Mouse (Mus musculus) limb, embryonic 14.5 days (tissue): ENCODE results near the gene Gde1. TPM values are rescaled to one million over a fixed set of nuclear protein-coding genes. Genes with fewer than 3 reads are reported as not detected.

ENCODE experiments used
- ATAC-seq: fragments of 200-750 bp; cut with Nextera tagmentation; 2 replicates; pipeline ENCODE4 v1.8.0; 2017; ENCODE audit warnings: low read depth, moderate number of reproducible peaks, moderate TSS enrichment; ENCODE audit not compliant: low FRiP score
- DNase-seq: peaks from one replicate; pipeline ENCODE4 v3.0.0-alpha.2; 2015; ENCODE audit warnings: low spot score
- H3K27ac ChIP-seq: fragments of 300-500 bp; sonication (generic); replicated peaks from 2 replicates; pipeline ENCODE4 v1.5.1; 2014; ENCODE audit warnings: low read depth, mild to moderate bottlenecking, low read length, moderate library complexity, mixed read lengths
- H3K27me3 ChIP-seq: fragments of 300-500 bp; sonication (generic); 2 replicates; pipeline ENCODE4 v1.6.1; 2014; ENCODE audit warnings: low read length, mixed read lengths; ENCODE audit not compliant: control insufficient read depth, insufficient read depth
- H3K36me3 ChIP-seq: fragments of 300-500 bp; sonication (generic); 2 replicates; pipeline ENCODE4 v1.6.1; 2014; ENCODE audit warnings: mild to moderate bottlenecking, low read length, moderate library complexity, mixed read lengths; ENCODE audit not compliant: control insufficient read depth, insufficient read depth
- H3K4me1 ChIP-seq: fragments of 300-500 bp; sonication (generic); 2 replicates; pipeline ENCODE4 v1.6.1; 2014; ENCODE audit warnings: antibody characterized with exemption, low read length, mixed read lengths; ENCODE audit not compliant: control insufficient read depth, insufficient read depth
- H3K4me2 ChIP-seq: fragments of 300-500 bp; sonication (generic); replicated peaks from 2 replicates; pipeline ENCODE4 v1.6.1; 2014; ENCODE audit warnings: low read depth, mild to moderate bottlenecking, low read length, moderate library complexity; ENCODE audit not compliant: severe bottlenecking
- H3K4me3 ChIP-seq: fragments of 300-500 bp; sonication (generic); replicated peaks from 2 replicates; pipeline ENCODE4 v1.5.1; 2014; ENCODE audit warnings: low read length
- H3K9ac ChIP-seq: fragments of 300-500 bp; sonication (generic); 2 replicates; pipeline ENCODE4 v1.6.1; 2014; ENCODE audit warnings: mild to moderate bottlenecking, low read depth, low read length, moderate library complexity; ENCODE audit not compliant: severe bottlenecking
- H3K9me3 ChIP-seq: fragments of 300-500 bp; sonication (generic); 2 replicates; pipeline ENCODE4 v1.6.1; 2016; ENCODE audit warnings: low read length; ENCODE audit not compliant: control insufficient read depth
- POLR2A ChIP-seq: fragments of 200-500 bp; IDR thresholded peaks from 2 replicates; pipeline ENCODE4 v1.8.0; 2012; ENCODE audit warnings: inconsistent platforms, mild to moderate bottlenecking, moderate library complexity, borderline replicate concordance; ENCODE audit not compliant: insufficient read depth, insufficient read length; ENCODE audit errors: extremely low read depth
- WGBS: fragments of 180-500 bp; shearing (Covaris S2); extraction: QIAGEN DNeasy Blood & Tissue Kit; methylation state at CpG from one replicate; pipeline ENCODE4 v1.1.7; 2014; 5-methylcytosine and 5-hydroxymethylcytosine counted together
- polyA plus RNA-seq, 2 experiments: library from polyadenylated mRNA; depleted of rRNA in 1 of 2; stranded (reverse) in 1 of 2; unstranded in 1 of 2; fragments of >200 nt; fragmentation: Nextera tagmentation in 1 of 2; extraction: Ambion mirVana in 1 of 2; gene quantifications; 2 replicates each; pipeline versions ENCODE4 v1.2.1 to v1.2.3; 2012 to 2014

Gde1 gene
- polyA plus RNA-seq, 2 experiments = 72.4 to 89.9 TPM

DNA sequence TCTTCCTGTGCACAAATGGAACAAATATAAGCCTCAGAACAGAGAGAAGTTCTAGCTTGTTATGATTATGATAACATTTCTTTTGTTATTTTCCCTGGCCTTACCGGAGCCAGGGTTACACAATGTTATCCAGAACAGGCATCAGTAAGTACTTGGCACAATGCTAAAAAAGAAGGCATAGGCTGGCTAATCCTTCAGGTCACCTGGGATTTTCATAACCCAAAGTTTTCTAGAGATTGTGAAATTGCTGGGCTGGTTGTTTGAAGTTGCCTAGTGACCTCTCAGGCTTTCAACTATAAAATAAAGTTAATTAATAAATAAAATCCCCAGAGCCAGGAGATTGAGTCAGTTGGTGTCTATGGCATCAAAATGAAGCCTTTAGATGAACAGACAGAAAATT lies 9.3 kb upstream of the Gde1 start:
- no peak for ATAC-seq
- no peak for DNase-seq
- Histone ChIP-seq H3K27me3 (no peaks in the 10 kb centered on the region), H3K4me3 (no peak overlapping the region), H3K9ac (no peak overlapping the region), H3K9me3 (no peaks in the 10 kb centered on the region), H3K36me3 (peaks cover 10% of the 10 kb centered on the region; the same call in 1 of the 2 replicates), H3K27ac (no peak overlapping the region), H3K4me2 (no peak overlapping the region), H3K4me1 (peaks cover 11% of the 10 kb centered on the region)
- 84% methylated on average over 1 of the region's 1 CpGs for WGBS
- no peak for TF ChIP-seq POLR2A

DNA sequence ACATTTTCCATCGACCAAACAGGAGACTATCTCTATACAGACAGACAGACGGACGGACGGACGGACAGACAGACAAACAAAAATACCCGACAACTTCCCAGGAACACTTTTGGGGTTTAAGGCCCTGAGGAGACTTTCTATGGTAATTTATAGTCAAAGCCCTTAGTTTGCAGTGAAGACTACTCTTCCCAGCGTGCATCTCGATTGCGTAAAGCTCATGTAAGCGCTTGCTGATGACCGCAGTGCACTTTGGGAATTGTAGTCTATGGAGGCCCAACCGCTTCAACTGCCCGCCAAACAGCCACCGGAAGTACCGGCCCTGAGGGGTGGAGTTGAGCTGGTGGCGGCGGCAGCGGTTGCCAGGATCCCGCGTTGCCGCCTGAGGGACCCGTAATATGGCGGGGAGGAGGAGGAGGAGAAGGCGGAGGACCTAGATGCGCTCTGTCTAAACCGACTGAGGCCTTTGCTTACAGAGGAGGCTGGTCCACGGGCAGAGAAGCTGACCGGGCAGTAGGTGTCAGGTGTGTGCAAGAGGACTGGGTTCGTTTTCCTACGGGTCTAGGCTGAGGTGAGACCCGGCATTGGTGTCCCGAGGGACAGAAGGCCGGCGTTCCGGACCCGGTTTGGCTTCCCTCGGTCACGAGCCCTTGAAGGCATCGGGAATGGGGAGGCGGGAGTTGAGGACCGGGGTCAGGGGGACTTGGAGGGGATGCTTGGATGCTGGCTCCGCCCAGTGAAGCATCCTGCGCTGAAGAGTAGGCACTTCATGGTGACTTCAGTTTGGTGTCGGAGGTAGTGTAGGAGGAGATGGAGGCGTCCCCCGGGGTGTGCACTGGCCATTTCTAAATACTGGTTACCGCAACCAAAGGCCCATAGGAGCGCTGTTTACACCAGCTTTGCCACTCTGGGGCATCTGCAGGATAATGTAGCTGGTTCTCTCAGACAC lies 6.9 kb upstream of the Gde1 start, which contains the start of gene Ccp110:
Gene Ccp110 (plus strand): TSS at position 325 of the 946 bp plus-strand sequence.
- 2% methylated on average over 48 of the region's 48 CpGs for WGBS
- no peak within 1 kb of the TSS for H3K27ac ChIP-seq
- peak; percentile 96 for ATAC-seq
- H3K4me2 ChIP-seq = peak within 1 kb of the TSS; percentile 58
- H3K36me3 ChIP-seq = peaks cover 5% of the 10 kb centered on the region; the same call in 1 of the 2 replicates
- H3K9ac ChIP-seq = peak within 1 kb of the TSS; percentile 72
- peaks cover 11% of the 10 kb centered on the region for H3K4me1 ChIP-seq
- H3K27me3 ChIP-seq = no peaks in the 10 kb centered on the region
- DNase-seq = peak; percentile 98
- 0 out of 2 replicates have a peak, but pooled peaks have one; percentile 14 for TF ChIP-seq POLR2A
- H3K9me3 ChIP-seq = no peaks in the 10 kb centered on the region
- H3K4me3 ChIP-seq = peak within 1 kb of the TSS; percentile 84

DNA sequence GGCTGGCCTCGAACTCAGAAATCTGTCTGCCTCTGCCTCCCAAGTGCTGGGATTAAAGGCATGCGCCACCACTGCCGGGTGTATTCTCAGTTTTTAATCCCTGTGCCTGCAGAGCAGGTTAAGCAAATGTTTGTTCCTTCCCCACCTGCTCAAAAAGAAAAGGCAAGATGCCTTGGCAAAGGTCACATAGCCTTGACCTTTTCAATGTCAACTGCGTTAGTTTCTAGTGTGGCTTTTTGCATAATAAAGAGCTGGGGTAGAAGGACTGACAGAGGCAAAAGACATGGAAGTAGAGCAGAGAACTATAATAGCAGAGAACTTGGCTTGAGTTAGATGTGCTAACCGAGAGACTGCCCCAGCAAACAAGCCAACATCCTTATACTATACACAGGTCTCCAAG lies 5.2 kb upstream of the Gde1 start:
- 75% methylated on average over 5 of the region's 5 CpGs for WGBS
- peaks cover 5% of the 10 kb centered on the region; the same call in 1 of the 2 replicates for H3K36me3 ChIP-seq
- DNase-seq (no peak), ATAC-seq (no peak)
- no peaks in the 10 kb centered on the region for H3K9me3 ChIP-seq
- H3K27ac ChIP-seq = no peak overlapping the region
- peaks cover 11% of the 10 kb centered on the region for H3K4me1 ChIP-seq
- TF ChIP-seq POLR2A = no peak
- H3K4me3 ChIP-seq = no peak overlapping the region
- no peak overlapping the region for H3K9ac ChIP-seq
- no peaks in the 10 kb centered on the region for H3K27me3 ChIP-seq
- no peak overlapping the region for H3K4me2 ChIP-seq

DNA sequence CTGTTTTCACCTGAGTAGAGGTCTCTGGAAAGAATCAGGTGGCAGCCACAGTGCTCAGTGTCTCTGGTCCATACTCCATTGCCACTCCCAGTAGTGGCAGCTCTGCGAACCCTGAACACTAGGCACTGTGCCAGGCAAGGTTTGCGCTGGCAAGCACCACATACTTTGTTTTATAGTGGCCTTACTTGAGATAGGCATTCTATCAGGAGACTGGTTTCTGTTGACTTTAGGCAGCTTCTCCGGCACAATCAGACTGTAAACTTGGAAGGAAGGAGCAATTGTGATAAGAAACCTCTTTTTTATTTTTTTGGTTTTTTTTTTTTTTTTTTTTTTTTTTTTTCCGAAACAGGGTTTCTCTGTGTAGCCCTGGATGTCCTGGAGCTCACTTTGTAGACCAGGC lies 2.4 kb upstream of the Gde1 start:
- Histone ChIP-seq H3K4me2 (no peak overlapping the region), H3K4me3 (no peak overlapping the region), H3K9me3 (no peaks in the 10 kb centered on the region), H3K4me1 (peaks cover 7% of the 10 kb centered on the region), H3K27me3 (no peaks in the 10 kb centered on the region), H3K36me3 (no peaks in the 10 kb centered on the region), H3K9ac (no peak overlapping the region), H3K27ac (no peak overlapping the region)
- TF ChIP-seq POLR2A = no peak
- ATAC-seq = no peak
- DNase-seq = no peak
- WGBS = 79% methylated on average over 4 of the region's 4 CpGs

DNA sequence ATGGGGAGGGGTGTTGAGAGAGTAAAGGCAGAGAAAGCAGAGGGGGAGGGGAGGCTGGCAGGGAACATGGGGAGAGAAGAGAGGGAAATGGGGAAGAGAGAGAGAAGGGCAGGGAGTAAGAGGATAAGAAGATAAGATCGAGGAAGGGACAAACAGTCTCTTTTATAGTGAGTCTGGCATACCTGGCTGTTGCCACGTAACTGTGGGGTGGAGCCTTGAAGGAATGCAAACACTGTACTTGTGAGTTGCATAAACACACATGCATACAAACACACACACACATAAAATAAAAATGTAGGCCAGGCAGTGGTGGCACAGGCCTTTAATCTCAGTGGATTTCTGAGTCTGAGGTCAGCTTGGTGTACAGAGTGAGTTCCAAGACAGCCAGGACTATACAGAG lies 1.6 kb upstream of the Gde1 start:
- DNase-seq (no peak), ATAC-seq (no peak)
- TF ChIP-seq POLR2A = no peak
- no peak overlapping the region for H3K9ac ChIP-seq
- H3K27ac ChIP-seq = no peak overlapping the region
- WGBS = 71% methylated on average over 2 of the region's 2 CpGs
- H3K4me1 ChIP-seq = peaks cover 5% of the 10 kb centered on the region; the same call in 1 of the 2 replicates
- peaks cover 4% of the 10 kb centered on the region; the same call in 1 of the 2 replicates for H3K36me3 ChIP-seq
- no peak overlapping the region for H3K4me2 ChIP-seq
- no peak overlapping the region for H3K4me3 ChIP-seq
- no peaks in the 10 kb centered on the region for H3K9me3 ChIP-seq
- no peaks in the 10 kb centered on the region for H3K27me3 ChIP-seq
